Mouse (Mus musculus) neural tube, embryonic 10.5 days (tissue): ENCODE measurements around the gene 4930447C04Rik.

Source experiments
- DNase-seq: peaks from one replicate; pipeline ENCODE4 v3.0.0-alpha.2; 2017; ENCODE audit warnings: low spot score; ENCODE audit errors: extremely low spot score

Gene 4930447C04Rik

DNA sequence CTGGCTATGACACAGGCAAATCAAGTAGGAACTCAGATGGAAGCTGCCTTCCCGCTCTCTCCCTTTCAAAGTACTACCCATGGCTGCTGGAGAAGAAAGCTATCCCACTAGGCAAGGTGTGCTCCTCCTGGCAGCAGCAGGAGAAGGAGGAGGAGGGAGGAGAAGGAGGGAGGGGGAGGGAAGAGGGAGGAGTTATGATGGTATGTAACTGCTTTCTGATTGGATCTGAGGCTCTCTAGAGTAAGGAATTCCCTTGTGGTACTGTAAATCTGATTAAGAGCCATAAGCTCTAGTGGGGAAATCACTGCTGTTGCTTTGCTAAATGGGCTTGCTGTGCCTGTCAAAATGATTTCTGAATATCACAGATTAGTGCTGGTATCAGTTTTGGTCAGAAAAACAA is 99.1 kb downstream of the 4930447C04Rik start:
- DNase-seq, result no peak

GRCm38 (mm10) chr12:72837302-72837701 is 103.3 kb downstream of the 4930447C04Rik start:
- DNase-seq, result no peak

DNA sequence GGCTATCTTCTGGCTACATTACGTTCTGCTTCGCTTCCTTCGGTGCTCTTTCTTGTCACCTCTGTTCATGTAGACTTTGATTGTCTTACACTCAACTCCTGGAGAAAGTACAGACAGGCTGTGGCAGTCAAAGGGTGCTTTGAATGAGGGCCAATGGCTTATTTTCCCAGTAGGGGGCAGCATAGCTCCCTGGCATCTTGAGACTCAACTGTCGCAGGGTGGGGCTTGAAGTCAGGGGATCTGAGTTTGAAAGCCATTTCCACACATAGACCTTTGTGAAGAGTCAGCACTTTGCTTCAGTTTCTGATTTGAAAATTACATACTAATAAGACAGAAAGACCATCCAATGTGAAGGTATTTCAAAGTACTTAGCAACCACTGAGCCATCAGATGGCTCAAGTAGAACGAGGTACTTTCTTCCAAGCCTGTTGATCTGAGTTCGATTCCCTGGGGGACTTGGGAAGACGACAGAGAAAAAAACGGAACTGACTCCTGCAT is 105.0 kb downstream of the 4930447C04Rik start:
- no peak for DNase-seq

- DNase-seq, result no peak
These were observed 105.6 kb downstream of the 4930447C04Rik start for GRCm38 (mm10) chr12:72834773-72835517.

- peak; percentile 53 for DNase-seq
These were observed 108.7 kb downstream of the 4930447C04Rik start for GRCm38 (mm10) chr12:72831711-72832432.
